Mouse (Mus musculus): ENCODE results near the gene Acbd3. TPM values are rescaled to one million over a fixed set of nuclear protein-coding genes. Genes with fewer than 3 reads are reported as not detected.

Acbd3 gene
- total RNA-seq (2012; rRNA removed) (14.5 and 17.5 TPM in 2 replicates), total RNA-seq (2014; rRNA removed) (22.1 and 23.5 TPM in 2 replicates), polyA plus RNA-seq (2012; ENCODE audit: insufficient read length, low read depth) (22.4 and 24.2 TPM in 2 replicates)

DNA sequence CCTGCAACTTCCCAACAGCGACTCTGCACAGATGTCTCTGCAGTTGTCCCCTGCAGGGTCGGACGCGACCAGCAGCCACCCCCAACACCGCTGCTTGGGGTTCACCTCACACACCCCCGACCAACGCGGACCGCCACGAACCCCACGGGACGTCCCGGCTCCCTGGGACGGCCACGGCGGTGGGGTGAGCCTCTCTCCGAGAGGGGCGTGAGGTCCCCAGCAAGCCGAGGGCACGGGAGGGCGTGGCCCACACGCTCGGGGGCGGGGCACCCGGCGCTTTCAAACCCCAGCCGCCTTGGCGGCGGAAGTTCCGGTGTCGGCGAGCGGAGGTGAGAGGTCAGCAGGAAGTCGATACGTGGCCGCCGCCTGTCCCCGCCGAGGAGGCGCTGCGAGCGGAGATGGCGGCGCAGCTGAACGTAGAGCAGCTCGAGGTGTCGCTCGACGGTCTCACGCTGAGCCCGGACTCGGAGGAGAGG lies at the start of gene Acbd3:
Gene Acbd3 (plus strand): TSS at position 340 of the 476 bp plus-strand sequence.
- Histone ChIP-seq H3K4me3 (replicated peaks in 1 of 3; ENCODE audit: low read depth in 2 of 3, low read length in 2 of 3, poor library complexity in 1 of 3) (peak within 1 kb of the TSS; percentile 65 to 99 (median 94)), H3K79me2 (replicated peaks; ENCODE audit: control insufficient read depth, extremely low read depth, insufficient read depth, poor library complexity, severe bottlenecking) (peaks cover 38% of the 10 kb centered on the region), H3K27ac (ENCODE audit: insufficient read depth, low read depth) (no peak within 1 kb of the TSS), H3K4me1 (ENCODE audit: control insufficient read depth in 1 of 2, insufficient read depth in 2 of 2) (peaks cover 6 to 43% of the 10 kb centered on the region in 2 experiments; a peak in 3 of 4 replicates), H3K27me3 (replicated peaks) (no peaks in the 10 kb centered on the region), H3K36me3 (replicated peaks in 1 of 2; ENCODE audit: control insufficient read depth in 1 of 2, insufficient read depth in 1 of 2, low read length in 1 of 2) (no peaks in the 10 kb centered on the region), H3K4me2 (ENCODE audit: insufficient read depth, low read depth, poor library complexity, severe bottlenecking) (peak within 1 kb of the TSS; percentile 76), H3K9me3 (replicated peaks; ENCODE audit: low read length) (no peaks in the 10 kb centered on the region), H3K9ac (ENCODE audit: insufficient read depth, low read depth) (peak within 1 kb of the TSS; percentile 79)
- peak; percentile 88 for DNase-seq (ENCODE audit: extremely low read depth)
- TF ChIP-seq POLR2A (IDR thresholded peaks at IDR 0.05; ENCODE audit: low read depth, low read length), result peak; percentile 90
- TF ChIP-seq KAT2A (IDR thresholded peaks at IDR 0.05; ENCODE audit: insufficient replicate concordance, low read length), result peak; percentile 70; the same call in 1 of the 2 replicates
- TF ChIP-seq MAZ (IDR thresholded peaks at IDR 0.05; ENCODE audit: low read depth, low read length), result 0 out of 2 replicates have a peak, but pooled peaks have one; percentile 27
- no peak for TF ChIP-seq ETS1 (conservative IDR thresholded peaks at IDR 0.05; ENCODE audit: low read depth, low read length)
- TF ChIP-seq HCFC1 (IDR thresholded peaks at IDR 0.05; ENCODE audit: low read depth, low read length), result peak; percentile 86
- TF ChIP-seq BHLHE40 (IDR thresholded peaks at IDR 0.05; ENCODE audit: low read depth, low read length), result peak; percentile 55
- peak; percentile 90 for TF ChIP-seq SIN3A (IDR thresholded peaks at IDR 0.05; ENCODE audit: low read length)
- no peak for TF ChIP-seq MYC (IDR thresholded peaks at IDR 0.05; ENCODE audit: low read depth, low read length)
- peak; percentile 87 for TF ChIP-seq MXI1 (IDR thresholded peaks at IDR 0.05; ENCODE audit: low read depth, low read length)
- TF ChIP-seq JUN (IDR thresholded peaks at IDR 0.05; ENCODE audit: insufficient read depth, low read depth, low read length), result no peak
- TF ChIP-seq EP300 (IDR thresholded peaks at IDR 0.05; ENCODE audit: low read length), result no peak
- TF ChIP-seq NELFE (IDR thresholded peaks at IDR 0.05; ENCODE audit: low read depth, low read length), result peak; percentile 68; the same call in 1 of the 2 replicates
- TF ChIP-seq USF2 (conservative IDR thresholded peaks at IDR 0.05; ENCODE audit: low read depth, low read length), result no peak
- TF ChIP-seq ELF1 (IDR thresholded peaks at IDR 0.05; ENCODE audit: low read depth, low read length), result peak; percentile 91
- TF ChIP-seq TBP (conservative IDR thresholded peaks at IDR 0.05; ENCODE audit: low read depth, low read length), result 0 out of 2 replicates have a peak, but pooled peaks have one; percentile 26
- peak; percentile 55; the same call in 1 of the 2 replicates for TF ChIP-seq CHD2 (IDR thresholded peaks at IDR 0.05; ENCODE audit: low read length)
- no peak for TF ChIP-seq E2F4 (IDR thresholded peaks at IDR 0.05; ENCODE audit: insufficient replicate concordance, low read depth, low read length)
- TF ChIP-seq ZKSCAN1 (IDR thresholded peaks at IDR 0.05; ENCODE audit: borderline replicate concordance, low read depth, low read length), result no peak
- no peak; the same call in 1 of the 2 replicates for TF ChIP-seq UBTF (IDR thresholded peaks at IDR 0.05; ENCODE audit: low read depth, low read length)
- peak; percentile 39; the same call in 1 of the 2 replicates for TF ChIP-seq NRF1 (IDR thresholded peaks at IDR 0.05; ENCODE audit: low read depth, low read length)
- peak; percentile 12; the same call in 1 of the 2 replicates for TF ChIP-seq IRF4 (IDR thresholded peaks at IDR 0.05; ENCODE audit: low read depth, low read length)
- TF ChIP-seq CTCF (conservative IDR thresholded peaks at IDR 0.05 in 1 of 2, IDR thresholded peaks at IDR 0.05 in 1 of 2; ENCODE audit: low read depth in 2 of 2, low read length in 2 of 2), result peak in 1 of 2 experiments; percentile 19; a peak in 2 of 4 replicates
- peak; percentile 73 for TF ChIP-seq ZMIZ1 (IDR thresholded peaks at IDR 0.05; ENCODE audit: low read depth, low read length)
- dilution Hi-C loops (cut with MboI; ENCODE audit: extremely low pct_ligation_motif_present, extremely low pct_unique_long_range_greater_than_20kb, low sequenced_read_pairs) (no loop called here), in situ Hi-C loops (cut with MboI; ENCODE audit: low pct_ligation_motif_present, low pct_unique_long_range_greater_than_20kb, low sequenced_read_pairs) (no loop called here)
